Mouse (Mus musculus) liver, embryonic 14.5 days (tissue): ENCODE measurements at regions not wholly inside any gene's neighbourhood (a gene's known extent, or its start where the extent isn't known, plus 50 kb on each side); places are given as distances from the start of the nearest gene placed in this dataset.

Experiments
- CTCF ChIP-seq: IDR thresholded peaks from 2 replicates; pipeline ENCODE4 v1.5.1; 2016; ENCODE audit warnings: antibody characterized with exemption, low read depth, control low read depth
- EP300 ChIP-seq: IDR thresholded peaks from 2 replicates; pipeline ENCODE4 v1.6.1; 2016; ENCODE audit warnings: antibody characterized with exemption, low read depth

DNA sequence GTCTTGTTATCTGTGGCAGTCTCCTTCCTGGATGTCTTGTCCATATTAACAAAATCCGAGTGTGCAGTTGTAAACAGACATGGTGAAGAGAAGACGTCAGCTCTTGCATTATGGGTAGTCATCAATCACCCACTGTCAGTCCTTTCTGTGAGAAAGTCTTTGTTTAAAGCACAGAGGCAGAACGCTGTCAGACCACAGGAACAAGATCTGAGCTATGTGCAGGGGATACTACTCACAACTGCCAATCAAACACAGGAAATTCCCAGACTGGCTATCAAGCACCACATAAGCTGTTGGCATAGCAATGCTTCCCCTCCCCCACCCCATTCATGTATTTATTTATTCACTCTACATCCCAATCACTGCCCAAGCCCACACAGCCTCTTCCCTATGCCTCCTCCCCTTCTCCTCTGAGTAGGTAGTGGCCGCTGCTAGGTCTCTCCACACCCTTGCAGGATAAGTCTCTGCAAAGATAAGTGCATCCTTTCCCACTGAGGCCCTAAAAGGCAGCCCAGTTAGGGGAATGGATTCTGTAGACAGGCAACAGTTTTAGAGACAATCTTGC, 88.8 kb downstream of the Etaa1 start:
- TF ChIP-seq CTCF (no peak), EP300 (no peak)
